Mouse (Mus musculus) embryonic facial prominence, embryonic 11.5 days (tissue): ENCODE data around the gene Sh3bgrl2. TPM values are rescaled to one million over a fixed set of nuclear protein-coding genes. Genes with fewer than 3 reads are reported as not detected.

Experiments used
- ATAC-seq: fragments of 200-750 bp; cut with Nextera tagmentation; replicated peaks from 2 replicates; pipeline ENCODE4 v1.8.0; 2017; ENCODE audit warnings: low read depth; ENCODE audit not compliant: insufficient number of reproducible peaks, low FRiP score, low TSS enrichment
- DNase-seq: peaks from one replicate; pipeline ENCODE4 v3.0.0-alpha.2; 2015; ENCODE audit warnings: low spot score
- H3K27ac ChIP-seq: fragments of 300-500 bp; sonication (generic); replicated peaks from 2 replicates; pipeline ENCODE4 v1.5.1; 2014; ENCODE audit warnings: mild to moderate bottlenecking, low read depth, low read length, control low read depth
- H3K27me3 ChIP-seq: fragments of 300-500 bp; sonication (generic); 2 replicates; pipeline ENCODE4 v1.6.1; 2014; ENCODE audit warnings: mild to moderate bottlenecking, low read length, moderate library complexity, mixed read lengths; ENCODE audit not compliant: control insufficient read depth, insufficient read depth
- H3K36me3 ChIP-seq: fragments of 300-500 bp; sonication (generic); replicated peaks from 2 replicates; pipeline ENCODE4 v1.6.1; 2014; ENCODE audit warnings: low read depth, mild to moderate bottlenecking, low read length, moderate library complexity, mixed read lengths; ENCODE audit not compliant: control insufficient read depth, insufficient read depth
- H3K4me1 ChIP-seq: fragments of 300-500 bp; sonication (generic); 2 replicates; pipeline ENCODE4 v1.6.1; 2014; ENCODE audit warnings: low read length, mixed read lengths; ENCODE audit not compliant: control insufficient read depth, insufficient read depth
- H3K4me2 ChIP-seq: fragments of 300-500 bp; sonication (generic); 2 replicates; pipeline ENCODE4 v1.6.1; 2014; ENCODE audit warnings: low read depth, mild to moderate bottlenecking, control low read depth, low read length, moderate library complexity
- H3K4me3 ChIP-seq: fragments of 300-500 bp; sonication (generic); 2 replicates; pipeline ENCODE4 v1.5.1; 2014; ENCODE audit warnings: low read depth, low read length, control low read depth
- H3K9ac ChIP-seq: fragments of 300-500 bp; sonication (generic); replicated peaks from 2 replicates; pipeline ENCODE4 v1.6.1; 2014; ENCODE audit warnings: mild to moderate bottlenecking, control low read depth, low read length
- H3K9me3 ChIP-seq: fragments of 300-500 bp; sonication (generic); replicated peaks from 2 replicates; pipeline ENCODE4 v1.6.1; 2016; ENCODE audit warnings: mild to moderate bottlenecking, low read length, inconsistent platforms, mixed read lengths; ENCODE audit not compliant: control insufficient read depth
- WGBS: fragments of 180-500 bp; shearing (Covaris S2); extraction: QIAGEN DNeasy Blood & Tissue Kit; methylation state at CpG from one replicate; pipeline ENCODE4 v1.1.7; 2014; 5-methylcytosine and 5-hydroxymethylcytosine counted together
- polyA plus RNA-seq: library from polyadenylated mRNA; unstranded; fragments of >200 nt; fragmentation: Nextera tagmentation; extraction: Ambion mirVana; gene quantifications from 2 replicates; pipeline ENCODE4 v1.2.1, GENCODE M21; 2014

Gene Sh3bgrl2
- polyA plus RNA-seq, 1 experiment from 2014 or later = 18.8 TPM

DNA sequence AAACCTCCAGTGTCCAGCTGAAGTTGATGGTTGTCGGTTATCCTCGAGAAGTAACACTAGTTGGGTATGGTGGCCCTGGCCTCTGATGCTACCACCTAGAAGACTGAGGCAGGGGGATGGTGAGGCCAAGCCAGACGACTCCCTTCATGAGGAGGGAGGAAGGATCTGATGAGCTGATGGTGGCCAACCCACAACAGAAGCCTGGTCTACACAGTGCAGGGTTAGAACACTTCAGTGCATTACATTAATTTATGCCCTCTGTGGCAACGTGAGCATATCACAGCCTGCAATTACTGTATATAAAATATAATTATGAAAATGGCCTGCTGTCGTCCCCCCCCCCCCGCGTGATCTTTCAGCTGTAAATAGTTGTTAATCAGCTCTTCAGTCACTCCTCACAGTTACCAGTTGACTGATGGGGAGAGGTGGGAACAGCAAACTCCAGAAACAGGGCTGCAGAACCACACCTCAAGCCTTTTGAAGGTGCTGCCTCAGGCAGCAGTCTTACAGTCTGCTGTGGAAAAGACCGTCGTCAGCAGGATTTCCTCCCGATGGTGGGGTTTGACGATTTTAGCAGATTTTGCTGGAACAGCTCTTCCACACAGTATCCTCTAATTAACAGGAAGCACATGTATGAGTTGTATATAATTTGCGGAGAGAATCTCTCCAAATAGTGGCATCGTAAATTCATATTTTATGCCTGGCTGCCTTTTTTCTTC, 17.0 kb downstream of the Sh3bgrl2 start:
- Histone ChIP-seq H3K9ac (no peak overlapping the region), H3K27ac (no peak overlapping the region), H3K9me3 (no peaks in the 10 kb centered on the region), H3K4me1 (no peaks in the 10 kb centered on the region; the same call in 1 of the 2 replicates), H3K27me3 (no peaks in the 10 kb centered on the region), H3K36me3 (no peaks in the 10 kb centered on the region), H3K4me3 (no peak overlapping the region), H3K4me2 (no peak overlapping the region)
- WGBS = 80% methylated on average over 13 of the region's 13 CpGs
- DNase-seq (no peak), ATAC-seq (no peak)

DNA sequence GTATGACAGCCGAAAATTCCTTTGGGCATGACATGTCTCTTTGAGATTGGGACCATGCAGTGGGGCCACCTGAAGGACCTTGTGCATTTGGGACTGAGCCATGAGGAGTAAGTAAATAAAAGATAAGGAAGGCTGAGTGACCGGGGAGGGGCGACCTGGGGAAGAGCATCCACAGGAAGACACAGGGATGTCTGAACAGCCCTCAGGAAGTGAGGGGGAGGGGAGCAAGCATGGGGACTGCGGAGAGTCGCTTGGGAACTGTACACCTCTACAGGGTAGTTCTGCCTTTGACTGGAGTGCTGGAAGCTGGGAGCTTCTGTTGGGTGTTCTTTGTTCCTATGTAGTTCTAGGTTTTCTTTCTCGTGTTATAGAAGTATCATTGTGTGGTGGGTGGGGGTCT, 18.0 kb downstream of the Sh3bgrl2 start:
- DNase-seq = no peak
- Histone ChIP-seq H3K9me3 (no peaks in the 10 kb centered on the region), H3K36me3 (no peaks in the 10 kb centered on the region), H3K4me2 (no peak overlapping the region), H3K4me1 (no peaks in the 10 kb centered on the region; the same call in 1 of the 2 replicates), H3K9ac (no peak overlapping the region), H3K27ac (no peak overlapping the region), H3K4me3 (no peak overlapping the region), H3K27me3 (no peaks in the 10 kb centered on the region)
- no peak for ATAC-seq
- WGBS = 73% methylated on average over 6 of the region's 6 CpGs

GRCm38 (mm10) chr9:83568125-83568524, 20.0 kb downstream of the Sh3bgrl2 start:
- no peak overlapping the region for H3K4me3 ChIP-seq
- 93% methylated on average over 5 of the region's 5 CpGs for WGBS

GRCm38 (mm10) chr9:83568937-83569336, 20.8 kb downstream of the Sh3bgrl2 start:
- no peak overlapping the region for H3K4me2 ChIP-seq
- no peaks in the 10 kb centered on the region for H3K36me3 ChIP-seq
- H3K27me3 ChIP-seq = no peaks in the 10 kb centered on the region
- H3K4me1 ChIP-seq = no peaks in the 10 kb centered on the region; the same call in 1 of the 2 replicates
- no peak overlapping the region for H3K9ac ChIP-seq
- H3K4me3 ChIP-seq = no peak overlapping the region
- DNase-seq = peak; percentile 52
- 78% methylated on average over 3 of the region's 3 CpGs for WGBS
- 0 out of 2 replicates have a peak overlapping the region, but pooled peaks have one; percentile 11 for H3K27ac ChIP-seq
- H3K9me3 ChIP-seq = no peaks in the 10 kb centered on the region
- ATAC-seq = no peak

More at GRCm38 (mm10) chr9:83568125-83568524, 20.0 kb downstream of the Sh3bgrl2 start:
- no peak overlapping the region for H3K4me2 ChIP-seq
- ATAC-seq (no peak), DNase-seq (no peak)
- H3K9ac ChIP-seq = no peak overlapping the region
- no peaks in the 10 kb centered on the region for H3K9me3 ChIP-seq
- no peak overlapping the region for H3K27ac ChIP-seq
- H3K27me3 ChIP-seq = no peaks in the 10 kb centered on the region
- H3K4me1 ChIP-seq = no peaks in the 10 kb centered on the region; the same call in 1 of the 2 replicates
- H3K36me3 ChIP-seq = no peaks in the 10 kb centered on the region

DNA sequence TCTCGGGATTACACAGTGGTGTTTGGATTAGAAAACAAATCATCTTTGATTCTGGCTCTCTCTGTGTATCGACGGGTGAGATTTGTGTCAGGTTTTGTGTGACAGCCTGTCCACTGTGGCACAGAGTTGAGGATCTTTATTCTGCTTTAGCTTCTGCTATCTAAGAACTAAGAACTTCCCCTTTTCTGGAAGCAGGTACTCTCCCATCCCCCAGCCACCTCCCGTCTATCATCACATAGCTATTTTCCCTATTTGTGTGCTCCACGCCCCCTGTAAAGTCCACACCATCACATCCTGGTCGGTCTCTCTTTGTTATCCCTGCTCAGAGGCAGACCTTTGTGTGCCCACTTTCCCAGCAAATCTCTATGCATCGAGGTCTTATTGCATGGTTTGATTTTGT, 21.8 kb downstream of the Sh3bgrl2 start:
- H3K36me3 ChIP-seq = no peaks in the 10 kb centered on the region
- DNase-seq (no peak), ATAC-seq (no peak)
- H3K27me3 ChIP-seq = no peaks in the 10 kb centered on the region
- H3K4me1 ChIP-seq = no peaks in the 10 kb centered on the region; the same call in 1 of the 2 replicates
- no peak overlapping the region for H3K27ac ChIP-seq
- no peak overlapping the region for H3K9ac ChIP-seq
- 80% methylated on average over 7 of the region's 7 CpGs for WGBS
- no peak overlapping the region for H3K4me3 ChIP-seq
- H3K9me3 ChIP-seq = no peaks in the 10 kb centered on the region
- no peak overlapping the region for H3K4me2 ChIP-seq

GRCm38 (mm10) chr9:83571315-83571714, 23.2 kb downstream of the Sh3bgrl2 start:
- no peak overlapping the region for H3K4me3 ChIP-seq
- 61% methylated on average over 3 of the region's 3 CpGs for WGBS
- ATAC-seq (0 out of 2 replicates have a peak, but pooled peaks have one; percentile 37), DNase-seq (no peak)
- no peaks in the 10 kb centered on the region; the same call in 1 of the 2 replicates for H3K4me1 ChIP-seq
- H3K4me2 ChIP-seq = no peak overlapping the region
- H3K9ac ChIP-seq = no peak overlapping the region
- H3K9me3 ChIP-seq = no peaks in the 10 kb centered on the region
- H3K27me3 ChIP-seq = no peaks in the 10 kb centered on the region
- H3K36me3 ChIP-seq = no peaks in the 10 kb centered on the region
- H3K27ac ChIP-seq = no peak overlapping the region

GRCm38 (mm10) chr9:83572326-83572725, 24.2 kb downstream of the Sh3bgrl2 start:
- DNase-seq (no peak), ATAC-seq (no peak)
- Histone ChIP-seq H3K36me3 (no peaks in the 10 kb centered on the region), H3K4me1 (no peaks in the 10 kb centered on the region), H3K9ac (no peak overlapping the region), H3K4me3 (no peak overlapping the region), H3K4me2 (no peak overlapping the region), H3K27ac (no peak overlapping the region), H3K9me3 (no peaks in the 10 kb centered on the region), H3K27me3 (no peaks in the 10 kb centered on the region)
- WGBS = 84% methylated on average over 2 of the region's 2 CpGs

- WGBS = 70% methylated on average over 2 of the region's 2 CpGs
- Histone ChIP-seq H3K27me3 (no peaks in the 10 kb centered on the region), H3K9me3 (no peaks in the 10 kb centered on the region), H3K4me3 (no peak overlapping the region), H3K4me2 (no peak overlapping the region), H3K9ac (no peak overlapping the region), H3K36me3 (no peaks in the 10 kb centered on the region), H3K4me1 (no peaks in the 10 kb centered on the region), H3K27ac (no peak overlapping the region)
- ATAC-seq (no peak), DNase-seq (no peak)
These were observed 24.7 kb downstream of the Sh3bgrl2 start for GRCm38 (mm10) chr9:83572870-83573269.
